Mouse (Mus musculus) midbrain, embryonic 13.5 days (tissue): ENCODE measurements around the gene Olfr1307. TPM values are rescaled to one million over a fixed set of nuclear protein-coding genes. Genes with fewer than 3 reads are reported as not detected.

Source experiments
- ATAC-seq: fragments of 200-750 bp; cut with Nextera tagmentation; 2 replicates; pipeline ENCODE4 v1.8.0; 2017; ENCODE audit warnings: mild to moderate bottlenecking, moderate TSS enrichment, moderate library complexity
- H3K27ac ChIP-seq: fragments of 300-500 bp; sonication (generic); 2 replicates; pipeline ENCODE4 v1.5.1; 2015; ENCODE audit warnings: inconsistent platforms, mild to moderate bottlenecking, moderate library complexity
- H3K27me3 ChIP-seq: fragments of 300-500 bp; sonication (generic); 2 replicates; pipeline ENCODE4 v1.6.1; 2015; ENCODE audit warnings: mild to moderate bottlenecking, inconsistent platforms
- H3K36me3 ChIP-seq: fragments of 300-500 bp; sonication (generic); 2 replicates; pipeline ENCODE4 v1.6.1; 2015; ENCODE audit warnings: mild to moderate bottlenecking, inconsistent platforms
- H3K4me1 ChIP-seq: fragments of 300-500 bp; sonication (generic); replicated peaks from 2 replicates; pipeline ENCODE4 v1.6.1; 2015; ENCODE audit warnings: inconsistent platforms
- H3K4me2 ChIP-seq: fragments of 300-500 bp; sonication (generic); replicated peaks from 2 replicates; pipeline ENCODE4 v1.6.1; 2015; ENCODE audit warnings: moderate library complexity, mild to moderate bottlenecking, inconsistent platforms
- H3K4me3 ChIP-seq: fragments of 300-500 bp; sonication (generic); replicated peaks from 2 replicates; pipeline ENCODE4 v1.5.1; 2015; ENCODE audit warnings: mild to moderate bottlenecking, inconsistent platforms
- H3K9ac ChIP-seq: fragments of 300-500 bp; sonication (generic); replicated peaks from 2 replicates; pipeline ENCODE4 v1.6.1; 2015; ENCODE audit warnings: mild to moderate bottlenecking, inconsistent platforms
- H3K9me3 ChIP-seq: fragments of 300-500 bp; sonication (generic); 2 replicates; pipeline ENCODE4 v1.6.1; 2016; ENCODE audit warnings: mild to moderate bottlenecking, inconsistent platforms
- WGBS: fragments of 180-500 bp; shearing (Covaris S2); methylation state at CpG from one replicate; pipeline ENCODE4 v1.1.7; 2015; 5-methylcytosine and 5-hydroxymethylcytosine counted together
- polyA plus RNA-seq: library from polyadenylated mRNA; unstranded; fragments of >200 nt; fragmentation: Nextera tagmentation; extraction: Ambion mirVana; gene quantifications from 2 replicates; pipeline ENCODE4 v1.2.1, GENCODE M21; 2015

Gene Olfr1307
- polyA plus RNA-seq, result 0.01 TPM in 1 of 2 replicates, not detected in the other

- Histone ChIP-seq H3K4me2 (no peak within 1 kb of the TSS), H3K4me1 (no peaks in the 10 kb centered on the region), H3K4me3 (no peak within 1 kb of the TSS), H3K27ac (no peak within 1 kb of the TSS), H3K9me3 (no peaks in the 10 kb centered on the region), H3K9ac (no peak within 1 kb of the TSS), H3K36me3 (no peaks in the 10 kb centered on the region), H3K27me3 (no peaks in the 10 kb centered on the region)
- ATAC-seq, result no peak
- 81% methylated on average over 1 of the region's 1 CpGs for WGBS
These were observed at the start of gene Olfr1307 for GRCm38 (mm10) chr2:111949340-111949739. TSS of gene Olfr1307 (minus strand) at chr2:111949440.

GRCm38 (mm10) chr2:111990181-111990580 lies 40.9 kb upstream of the Olfr1307 start, which contains the start of gene Olfr1309:
TSS of gene Olfr1309 (minus strand) at chr2:111990281.
- no peak within 1 kb of the TSS for H3K27ac ChIP-seq
- H3K4me2 ChIP-seq, result no peak within 1 kb of the TSS
- H3K4me1 ChIP-seq, result no peaks in the 10 kb centered on the region
- no peak for ATAC-seq
- no peaks in the 10 kb centered on the region for H3K27me3 ChIP-seq
- H3K4me3 ChIP-seq, result no peak within 1 kb of the TSS
- no peaks in the 10 kb centered on the region for H3K9me3 ChIP-seq
- no peak within 1 kb of the TSS for H3K9ac ChIP-seq
- H3K36me3 ChIP-seq, result no peaks in the 10 kb centered on the region
- WGBS, result 64% methylated on average over 1 of the region's 1 CpGs

DNA sequence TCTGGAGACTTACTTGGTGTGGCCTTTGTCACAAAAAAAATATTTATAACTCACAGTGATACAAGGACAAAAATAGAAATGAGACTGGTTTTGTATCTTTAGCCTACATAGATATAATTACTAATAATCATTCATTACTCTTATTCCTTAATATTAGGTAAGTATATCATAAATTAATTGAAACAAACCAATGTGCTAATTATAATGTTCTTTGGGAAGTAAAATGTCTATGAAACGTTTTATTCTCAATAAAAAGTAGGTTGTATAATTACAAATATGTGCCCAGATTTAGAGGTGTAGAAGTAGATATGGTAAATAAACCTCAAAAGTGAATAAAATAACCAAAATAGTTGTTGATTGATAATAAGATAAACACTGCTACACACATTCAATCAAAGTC lies 15.6 kb upstream of the Olfr1307 start, which contains the start of gene Olfr1308:
Gene Olfr1308, minus strand, starts transcription at position 101 of the 400 bp plus-strand sequence.
- Histone ChIP-seq H3K36me3 (no peaks in the 10 kb centered on the region), H3K9me3 (no peaks in the 10 kb centered on the region), H3K9ac (no peak within 1 kb of the TSS), H3K27me3 (no peaks in the 10 kb centered on the region), H3K4me2 (no peak within 1 kb of the TSS), H3K4me3 (no peak within 1 kb of the TSS), H3K27ac (no peak within 1 kb of the TSS), H3K4me1 (no peaks in the 10 kb centered on the region)
- no peak for ATAC-seq
- 57% methylated on average over 1 of the region's 1 CpGs for WGBS

- Histone ChIP-seq H3K9me3 (0 out of 2 replicates have a peak, but pooled peaks cover 3% of the 10 kb centered on the region), H3K9ac (no peak within 1 kb of the TSS), H3K4me2 (no peak within 1 kb of the TSS), H3K27me3 (no peaks in the 10 kb centered on the region), H3K36me3 (no peaks in the 10 kb centered on the region), H3K4me1 (no peaks in the 10 kb centered on the region), H3K27ac (no peak within 1 kb of the TSS), H3K4me3 (no peak within 1 kb of the TSS)
- no peak for ATAC-seq
- WGBS, result 78% methylated on average over 1 of the region's 1 CpGs
These were observed 33.1 kb downstream of the Olfr1307 start, which contains the start of gene Olfr1306 for GRCm38 (mm10) chr2:111916171-111916570. TSS of gene Olfr1306 (minus strand) at chr2:111916271.

Other genes with a start within 250 kb of the Olfr1307 start
- not detected in 2 replicates for gene Olfr1301, start 198.4 kb downstream of the Olfr1307 start, polyA plus RNA-seq
- not detected in 2 replicates for gene Olfr1302, start 172.0 kb downstream of the Olfr1307 start, polyA plus RNA-seq
- not detected in 2 replicates for gene Olfr1303, start 129.1 kb downstream of the Olfr1307 start, polyA plus RNA-seq
- gene Olfr1305, start 72.3 kb downstream of the Olfr1307 start, polyA plus RNA-seq, result not detected in 2 replicates
- gene Olfr1306, start 33.2 kb downstream of the Olfr1307 start, polyA plus RNA-seq, result not detected in 2 replicates
- not detected in 2 replicates for gene Olfr1308, start 15.5 kb upstream of the Olfr1307 start, polyA plus RNA-seq
- not detected in 2 replicates for gene Olfr1309, start 40.8 kb upstream of the Olfr1307 start, polyA plus RNA-seq
- gene Olfr1310, start 63.3 kb upstream of the Olfr1307 start, polyA plus RNA-seq, result not detected in 2 replicates
- gene Olfr1311, start 75.0 kb upstream of the Olfr1307 start, polyA plus RNA-seq, result not detected in 2 replicates
- not detected in 2 replicates for gene Olfr1312, start 100.8 kb upstream of the Olfr1307 start, polyA plus RNA-seq
- gene Olfr1313, start 128.4 kb upstream of the Olfr1307 start, polyA plus RNA-seq, result not detected in 2 replicates
- not detected in 2 replicates for gene Olfr1314, start 147.3 kb upstream of the Olfr1307 start, polyA plus RNA-seq
- not detected in 2 replicates for gene Olfr1315-ps1, start 166.0 kb upstream of the Olfr1307 start, polyA plus RNA-seq
- not detected in 2 replicates for gene Olfr1316, start 185.5 kb upstream of the Olfr1307 start, polyA plus RNA-seq
- not detected in 2 replicates for gene Olfr1317, start 190.9 kb upstream of the Olfr1307 start, polyA plus RNA-seq
- gene Olfr1318, start 204.8 kb upstream of the Olfr1307 start, polyA plus RNA-seq, result not detected in 2 replicates